Mouse (Mus musculus) erythroblast, embryonic 14.5 days (primary cell): ENCODE measurements around the gene Bfsp2. TPM values are rescaled to one million over a fixed set of nuclear protein-coding genes. Genes with fewer than 3 reads are reported as not detected.

ENCODE experiments used
- H3K27me3 ChIP-seq: 2 replicates; pipeline ENCODE4 v1.6.1; 2012; ENCODE audit warnings: inconsistent platforms; ENCODE audit not compliant: control insufficient read depth
- H3K36me3 ChIP-seq: 2 replicates; pipeline ENCODE4 v1.6.1; 2012; ENCODE audit warnings: mild to moderate bottlenecking, inconsistent platforms; ENCODE audit not compliant: control insufficient read depth
- H3K4me1 ChIP-seq: 2 replicates; pipeline ENCODE4 v1.6.1; 2012; ENCODE audit warnings: inconsistent platforms; ENCODE audit not compliant: control insufficient read depth
- H3K4me3 ChIP-seq: replicated peaks from 2 replicates; pipeline ENCODE3; 2012; ENCODE audit warnings: moderate library complexity, mild to moderate bottlenecking, inconsistent platforms
- H3K9me3 ChIP-seq: 2 replicates; pipeline ENCODE4 v1.6.1; 2012; ENCODE audit warnings: low read length, inconsistent platforms, mixed read lengths; ENCODE audit not compliant: control insufficient read depth
- GATA1 ChIP-seq: IDR thresholded peaks from 2 replicates; pipeline ENCODE4 v1.6.1; 2012; ENCODE audit warnings: low read length, inconsistent platforms, mixed read lengths
- TAL1 ChIP-seq: IDR thresholded peaks from 3 replicates; pipeline ENCODE4 v1.6.1; 2012; ENCODE audit warnings: low read length, inconsistent platforms, mixed read lengths
- polyA plus RNA-seq: library from polyadenylated mRNA; stranded (reverse); fragments of >175 nt; gene quantifications from 2 replicates; pipeline ENCODE4 v1.2.3, GENCODE M21; 2012

Bfsp2 gene
- polyA plus RNA-seq, 1 experiment, result 0.05 TPM

DNA sequence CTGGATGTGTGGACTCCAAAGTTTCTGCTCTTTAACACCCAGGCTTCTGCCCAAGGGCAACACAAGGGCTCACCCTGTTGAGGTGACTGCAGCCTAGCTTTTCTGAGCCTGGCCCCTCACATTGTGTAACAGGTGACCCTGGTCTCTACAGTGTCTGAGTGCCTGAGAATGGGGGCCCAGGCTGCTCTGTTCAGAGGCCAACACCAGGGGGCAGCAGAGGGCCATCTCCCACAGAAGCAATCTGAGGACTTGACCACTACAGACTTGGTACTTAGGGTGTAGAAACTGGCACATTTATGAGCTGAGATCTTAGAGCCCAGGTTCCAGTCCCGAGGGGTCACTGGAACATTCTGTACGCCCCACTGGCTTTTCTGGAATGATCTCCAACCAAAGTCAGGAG, 10.2 kb upstream of the Bfsp2 start:
- H3K4me3 ChIP-seq, result no peak overlapping the region
- TF ChIP-seq GATA1, result no peak
- no peak for TF ChIP-seq TAL1

GRCm38 (mm10) chr9:103489883-103490282, 9.7 kb upstream of the Bfsp2 start:
- peaks cover 9% of the 10 kb centered on the region for H3K4me1 ChIP-seq
- H3K9me3 ChIP-seq, result no peaks in the 10 kb centered on the region

More for the DNA sequence above, 10.2 kb upstream of the Bfsp2 start:
- Histone ChIP-seq H3K27me3 (no peaks in the 10 kb centered on the region), H3K4me1 (peaks cover 9% of the 10 kb centered on the region), H3K9me3 (no peaks in the 10 kb centered on the region), H3K36me3 (no peaks in the 10 kb centered on the region)

DNA sequence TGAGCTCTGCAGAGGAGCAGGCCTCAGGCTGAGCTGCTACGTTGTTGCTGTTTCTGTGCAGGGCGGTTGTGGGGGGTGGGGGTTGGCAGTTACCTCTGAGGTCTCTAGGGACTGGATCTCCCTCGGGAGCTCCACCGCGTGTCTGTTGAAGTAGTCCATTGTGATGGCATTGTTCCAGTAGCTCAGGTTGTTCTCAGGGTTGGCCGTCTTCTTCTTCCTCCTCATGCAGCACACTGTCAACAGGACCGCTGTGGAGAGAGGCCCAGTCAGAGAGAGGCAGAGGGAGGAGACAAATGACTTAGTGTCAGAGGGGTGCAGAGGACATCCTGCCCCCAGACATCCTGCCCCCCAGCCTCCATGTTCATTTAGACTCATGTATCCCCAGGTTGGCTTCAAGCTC, 8.9 kb upstream of the Bfsp2 start:
- TF ChIP-seq GATA1, result no peak
- no peak for TF ChIP-seq TAL1
- Histone ChIP-seq H3K36me3 (no peaks in the 10 kb centered on the region), H3K4me3 (no peak overlapping the region), H3K4me1 (peaks cover 6% of the 10 kb centered on the region), H3K27me3 (no peaks in the 10 kb centered on the region), H3K9me3 (no peaks in the 10 kb centered on the region)

More at GRCm38 (mm10) chr9:103489883-103490282, 9.7 kb upstream of the Bfsp2 start:
- Histone ChIP-seq H3K36me3 (no peaks in the 10 kb centered on the region), H3K4me3 (no peak overlapping the region), H3K27me3 (no peaks in the 10 kb centered on the region)
- no peak for TF ChIP-seq GATA1
- TF ChIP-seq TAL1, result no peak

DNA sequence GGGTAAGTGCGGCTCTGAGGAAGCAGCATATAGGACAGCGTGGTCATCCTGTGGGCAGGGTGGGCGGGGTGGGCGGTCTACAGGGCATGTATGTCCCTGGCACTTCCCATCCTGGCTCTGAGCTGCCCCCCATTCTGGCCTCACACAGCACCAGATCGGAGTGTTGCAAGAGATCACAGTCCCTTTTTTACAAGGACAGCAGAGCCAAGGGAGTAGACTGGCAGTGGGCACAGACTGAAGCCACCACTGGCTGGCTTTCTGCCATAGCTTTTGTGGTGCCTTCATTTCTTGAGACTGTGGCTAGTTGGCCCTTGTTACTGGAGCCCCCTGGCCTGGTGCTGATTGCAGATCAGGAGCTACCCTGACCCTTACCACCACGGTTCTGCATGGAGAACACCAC, 6.0 kb upstream of the Bfsp2 start:
- Histone ChIP-seq H3K36me3 (no peaks in the 10 kb centered on the region), H3K9me3 (no peaks in the 10 kb centered on the region), H3K4me1 (no peaks in the 10 kb centered on the region), H3K27me3 (no peaks in the 10 kb centered on the region), H3K4me3 (no peak overlapping the region)
- TF ChIP-seq TAL1 (no peak), GATA1 (no peak)

- TF ChIP-seq TAL1 (no peak), GATA1 (no peak)
- Histone ChIP-seq H3K4me3 (no peak overlapping the region), H3K9me3 (no peaks in the 10 kb centered on the region)
These were observed 5.4 kb upstream of the Bfsp2 start for GRCm38 (mm10) chr9:103485606-103486005.

GRCm38 (mm10) chr9:103480603-103481220, 492 bp upstream of the Bfsp2 start:
- no peaks in the 10 kb centered on the region for H3K4me1 ChIP-seq
- H3K27me3 ChIP-seq, result no peaks in the 10 kb centered on the region
- H3K4me3 ChIP-seq, result no peak overlapping the region
- H3K9me3 ChIP-seq, result no peaks in the 10 kb centered on the region
- TF ChIP-seq TAL1 (no peak), GATA1 (no peak)
- no peaks in the 10 kb centered on the region for H3K36me3 ChIP-seq

More at GRCm38 (mm10) chr9:103485606-103486005, 5.4 kb upstream of the Bfsp2 start:
- Histone ChIP-seq H3K36me3 (no peaks in the 10 kb centered on the region), H3K4me1 (no peaks in the 10 kb centered on the region), H3K27me3 (no peaks in the 10 kb centered on the region)

DNA sequence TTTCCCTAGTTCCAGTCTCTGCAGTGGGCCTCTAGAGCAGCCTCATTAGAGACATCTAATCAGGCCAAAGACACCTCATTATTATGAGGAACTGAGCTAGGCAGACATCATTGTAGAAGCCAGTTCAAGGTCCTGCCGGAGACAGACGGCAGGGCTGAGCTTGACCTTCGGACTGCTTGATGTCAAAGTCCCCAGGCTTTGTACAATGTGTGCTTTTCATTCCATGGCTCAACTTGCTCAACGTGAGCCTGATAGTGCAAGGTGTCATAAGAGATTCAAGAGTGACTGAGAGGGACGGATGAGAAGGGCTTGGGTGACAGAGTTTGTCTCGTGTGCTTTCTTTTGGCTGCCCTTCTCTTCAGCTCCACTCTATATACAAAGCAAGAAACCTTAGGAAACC, 4.8 kb downstream of the Bfsp2 start:
- H3K4me1 ChIP-seq, result no peaks in the 10 kb centered on the region
- H3K27me3 ChIP-seq, result no peaks in the 10 kb centered on the region
- TF ChIP-seq TAL1 (no peak), GATA1 (no peak)
- peaks cover 7% of the 10 kb centered on the region for H3K9me3 ChIP-seq
- no peak overlapping the region for H3K4me3 ChIP-seq
- no peaks in the 10 kb centered on the region for H3K36me3 ChIP-seq

DNA sequence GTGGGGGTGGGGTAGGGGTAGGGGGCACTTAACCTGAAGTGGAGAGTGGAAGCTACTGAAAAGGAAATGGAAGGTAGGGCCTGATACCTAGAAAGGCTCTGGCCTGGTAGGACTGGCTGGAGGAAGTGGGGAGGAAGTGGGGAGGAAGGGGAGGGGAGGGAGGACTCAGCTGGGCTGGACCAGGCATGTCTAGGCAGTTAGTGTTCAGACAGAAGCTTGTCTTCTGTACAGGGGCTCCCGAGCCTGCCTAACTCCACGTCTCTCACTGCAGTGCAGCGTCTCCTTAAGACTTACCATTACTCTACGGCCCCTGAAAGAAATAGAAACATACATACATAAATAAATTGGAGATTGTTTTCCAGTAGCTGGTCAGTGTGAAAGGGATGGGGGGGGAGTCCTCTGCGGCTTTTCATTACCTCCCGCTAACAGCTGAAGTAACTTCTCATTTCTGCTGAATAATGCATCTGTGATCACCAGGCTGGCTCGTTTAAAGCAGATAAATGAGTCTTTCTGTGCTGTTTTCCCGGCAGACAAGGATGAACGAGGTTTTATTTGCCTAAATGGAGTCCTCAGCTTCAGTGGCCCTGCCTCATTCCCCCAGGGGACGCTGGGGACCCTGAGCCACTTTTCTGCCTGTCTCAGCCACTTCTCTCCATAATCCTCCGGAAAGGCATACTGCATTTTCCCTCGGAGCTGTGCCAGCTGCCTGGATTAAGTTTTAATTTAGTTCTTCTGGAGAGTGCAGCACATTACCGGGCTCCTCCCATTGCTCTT, 6.1 kb downstream of the Bfsp2 start:
- TF ChIP-seq TAL1, result no peak
- TF ChIP-seq GATA1, result no peak
- no peaks in the 10 kb centered on the region for H3K4me1 ChIP-seq
- H3K4me3 ChIP-seq, result no peak overlapping the region
- H3K27me3 ChIP-seq, result no peaks in the 10 kb centered on the region
- peaks cover 11% of the 10 kb centered on the region for H3K9me3 ChIP-seq
- no peaks in the 10 kb centered on the region for H3K36me3 ChIP-seq

- no peak overlapping the region for H3K4me3 ChIP-seq
- no peaks in the 10 kb centered on the region for H3K27me3 ChIP-seq
- no peak for TF ChIP-seq TAL1
- no peak for TF ChIP-seq GATA1
- peaks cover 11% of the 10 kb centered on the region for H3K9me3 ChIP-seq
- no peaks in the 10 kb centered on the region for H3K36me3 ChIP-seq
- H3K4me1 ChIP-seq, result no peaks in the 10 kb centered on the region
These were observed 8.4 kb downstream of the Bfsp2 start for GRCm38 (mm10) chr9:103471784-103472183.
